Mouse (Mus musculus): ENCODE data around the gene Arid1b.

The Arid1b gene

GRCm38 (mm10) chr17:5166175-5166574 is 172.0 kb downstream of the Arid1b start:
- no peak for DNase-seq

- no peak for DNase-seq
These were observed 173.9 kb downstream of the Arid1b start for GRCm38 (mm10) chr17:5168046-5168445.

GRCm38 (mm10) chr17:5168640-5169039 is 174.5 kb downstream of the Arid1b start:
- no peak for DNase-seq

GRCm38 (mm10) chr17:5170321-5170720 is 176.2 kb downstream of the Arid1b start:
- no peak for DNase-seq

GRCm38 (mm10) chr17:5171467-5171866 is 177.3 kb downstream of the Arid1b start:
- no peak for DNase-seq

GRCm38 (mm10) chr17:5174426-5175020 is 180.4 kb downstream of the Arid1b start:
- DNase-seq, result no peak

- DNase-seq, result no peak
These were observed 181.4 kb downstream of the Arid1b start for GRCm38 (mm10) chr17:5175535-5175934.

GRCm38 (mm10) chr17:5176315-5176714 is 182.2 kb downstream of the Arid1b start:
- no peak for DNase-seq

GRCm38 (mm10) chr17:5178534-5178933 is 184.4 kb downstream of the Arid1b start:
- DNase-seq, result no peak

- no peak for DNase-seq
These were observed 184.9 kb downstream of the Arid1b start for GRCm38 (mm10) chr17:5179004-5179403.

GRCm38 (mm10) chr17:5179412-5179811 is 185.3 kb downstream of the Arid1b start:
- no peak for DNase-seq

GRCm38 (mm10) chr17:5179925-5180525 is 185.9 kb downstream of the Arid1b start:
- no peak for DNase-seq

- no peak for DNase-seq
These were observed 186.8 kb downstream of the Arid1b start for GRCm38 (mm10) chr17:5180925-5181324.

- no peak for DNase-seq
These were observed 188.4 kb downstream of the Arid1b start for GRCm38 (mm10) chr17:5182493-5182892.

GRCm38 (mm10) chr17:5185501-5185900 is 191.4 kb downstream of the Arid1b start:
- no peak for DNase-seq

- no peak for DNase-seq
These were observed 193.4 kb downstream of the Arid1b start for GRCm38 (mm10) chr17:5187546-5187945.

- DNase-seq, result no peak
These were observed 194.3 kb downstream of the Arid1b start for GRCm38 (mm10) chr17:5188400-5188799.

- DNase-seq, result peak; percentile 87
These were observed 195.6 kb downstream of the Arid1b start for GRCm38 (mm10) chr17:5189551-5190351.

- no peak for DNase-seq
These were observed 196.2 kb downstream of the Arid1b start for GRCm38 (mm10) chr17:5190367-5190766.

- DNase-seq, result no peak
These were observed 200.2 kb downstream of the Arid1b start for GRCm38 (mm10) chr17:5194157-5194916.

- DNase-seq, result no peak
These were observed 201.3 kb downstream of the Arid1b start for GRCm38 (mm10) chr17:5195397-5195796.

- DNase-seq, result no peak
These were observed 201.9 kb downstream of the Arid1b start for GRCm38 (mm10) chr17:5196005-5196404.

GRCm38 (mm10) chr17:5196508-5196907 is 202.4 kb downstream of the Arid1b start:
- no peak for DNase-seq

All from cerebellum, adult 11 months (tissue).